Mouse (Mus musculus): ENCODE measurements around the gene Defb19. TPM values are rescaled to one million over a fixed set of nuclear protein-coding genes. Genes with fewer than 3 reads are reported as not detected.
A peak's percentile ranks its signal among the peaks of the same experiment; 100 is the strongest.

Defb19 gene
- total and polyA plus RNA-seq, 3 experiments, result not detected

- Histone ChIP-seq H3K4me3 (ENCODE audit: control insufficient read depth in 1 of 2, insufficient read depth in 1 of 2, low read depth in 2 of 2, low read length in 2 of 2) (no peak overlapping the region), H3K36me3 (ENCODE audit: control insufficient read depth in 1 of 2, insufficient read depth in 2 of 2, low read length in 2 of 2) (no peaks in the 10 kb centered on the region; a peak in 1 of 4 replicates), H3K4me1 (ENCODE audit: control insufficient read depth in 1 of 2, insufficient read depth in 2 of 2, low read length in 2 of 2) (no peaks in the 10 kb centered on the region), H3K27ac (ENCODE audit: control insufficient read depth, low read depth, low read length) (no peak overlapping the region), H3K79me2 (ENCODE audit: control insufficient read depth, insufficient read depth, low read length, poor library complexity) (no peaks in the 10 kb centered on the region), H3K27me3 (ENCODE audit: control insufficient read depth in 1 of 2, insufficient read depth in 2 of 2, low read length in 2 of 2) (peaks cover 2 to 3% of the 10 kb centered on the region in 2 experiments), H3K9me3 (replicated peaks; ENCODE audit: insufficient read depth, low read length) (no peaks in the 10 kb centered on the region), H3K9ac (ENCODE audit: control insufficient read depth, low read depth, low read length, poor library complexity, severe bottlenecking) (no peak overlapping the region)
- TF ChIP-seq CTCF (IDR thresholded peaks at IDR 0.05 in 2 of 3, conservative IDR thresholded peaks at IDR 0.05 in 1 of 3; ENCODE audit: control insufficient read depth in 1 of 3, insufficient read depth in 1 of 3, low read depth in 2 of 3, low read length in 3 of 3, poor library complexity in 1 of 3, severe bottlenecking in 1 of 3) (0 out of 6 replicates have a peak, but pooled peaks of 1 of the 3 experiments have one; percentile 5), GABPA (IDR thresholded peaks at IDR 0.05; ENCODE audit: low read depth, low read length) (no peak)
- DNase-seq (ENCODE audit: low read depth, low spot score), result no peak
Observed at GRCm38 (mm10) chr2:152589021-152589420, 8.9 kb upstream of the Defb19 start.

- TF ChIP-seq ZNF384 (IDR thresholded peaks at IDR 0.05; ENCODE audit: low read depth, low read length), result no peak
- TF ChIP-seq POLR2AphosphoS5 (IDR thresholded peaks at IDR 0.05; ENCODE audit: borderline replicate concordance, low read depth, low read length), result no peak
- no peak for TF ChIP-seq E2F4 (IDR thresholded peaks at IDR 0.05; ENCODE audit: borderline replicate concordance, low read depth, low read length)
- TF ChIP-seq TBP (IDR thresholded peaks at IDR 0.05; ENCODE audit: low read depth, low read length), result no peak
- TF ChIP-seq EP300 (IDR thresholded peaks at IDR 0.05; ENCODE audit: low read depth in 1 of 2, low read length in 2 of 2), result no peak
- TF ChIP-seq MAFK (IDR thresholded peaks at IDR 0.05; ENCODE audit: borderline replicate concordance, low read depth, low read length), result no peak
- no peak for TF ChIP-seq NRF1 (IDR thresholded peaks at IDR 0.05; ENCODE audit: insufficient read depth, low read depth, low read length, poor library complexity, severe bottlenecking)
- TF ChIP-seq GABPA (IDR thresholded peaks at IDR 0.05; ENCODE audit: low read depth, low read length), result no peak
- TF ChIP-seq TCF12 (IDR thresholded peaks at IDR 0.05; ENCODE audit: low read depth, low read length), result no peak
- Histone ChIP-seq H3K4me1 (ENCODE audit: control insufficient read depth in 1 of 2, insufficient read depth in 2 of 2, low read length in 2 of 2) (no peaks in the 10 kb centered on the region), H3K4me3 (ENCODE audit: control insufficient read depth in 1 of 2, insufficient read depth in 1 of 2, low read depth in 2 of 2, low read length in 2 of 2) (no peak overlapping the region), H3K36me3 (ENCODE audit: control insufficient read depth in 1 of 2, insufficient read depth in 2 of 2, low read length in 2 of 2) (no peaks in the 10 kb centered on the region; a peak in 1 of 4 replicates), H3K9me3 (replicated peaks; ENCODE audit: insufficient read depth, low read length) (no peaks in the 10 kb centered on the region), H3K79me2 (ENCODE audit: control insufficient read depth, insufficient read depth, low read length, poor library complexity) (no peaks in the 10 kb centered on the region), H3K9ac (ENCODE audit: control insufficient read depth, low read depth, low read length, poor library complexity, severe bottlenecking) (no peak overlapping the region), H3K27me3 (ENCODE audit: control insufficient read depth in 1 of 2, insufficient read depth in 2 of 2, low read length in 2 of 2) (peaks cover 2 to 5% of the 10 kb centered on the region in 2 experiments; a peak in 3 of 4 replicates), H3K27ac (ENCODE audit: control insufficient read depth, low read depth, low read length) (no peak overlapping the region)
- no peak for DNase-seq (ENCODE audit: low read depth, low spot score)
Observed at GRCm38 (mm10) chr2:152588450-152588849, 8.3 kb upstream of the Defb19 start.

GRCm38 (mm10) chr2:152586926-152587560, 6.9 kb upstream of the Defb19 start:
- Histone ChIP-seq H3K4me1 (ENCODE audit: control insufficient read depth in 1 of 2, insufficient read depth in 2 of 2, low read length in 2 of 2) (no peaks in the 10 kb centered on the region), H3K4me3 (ENCODE audit: control insufficient read depth in 1 of 2, insufficient read depth in 1 of 2, low read depth in 2 of 2, low read length in 2 of 2) (no peak overlapping the region), H3K9ac (ENCODE audit: control insufficient read depth, low read depth, low read length, poor library complexity, severe bottlenecking) (no peak overlapping the region), H3K36me3 (ENCODE audit: control insufficient read depth in 1 of 2, insufficient read depth in 2 of 2, low read length in 2 of 2) (no peaks in the 10 kb centered on the region; a peak in 1 of 4 replicates), H3K27me3 (ENCODE audit: control insufficient read depth in 1 of 2, insufficient read depth in 2 of 2, low read length in 2 of 2) (peaks cover 3 to 6% of the 10 kb centered on the region in 2 experiments; a peak in 3 of 4 replicates), H3K9me3 (replicated peaks; ENCODE audit: insufficient read depth, low read length) (no peaks in the 10 kb centered on the region), H3K79me2 (ENCODE audit: control insufficient read depth, insufficient read depth, low read length, poor library complexity) (no peaks in the 10 kb centered on the region), H3K27ac (ENCODE audit: control insufficient read depth, low read depth, low read length) (no peak overlapping the region)
- peak; percentile 53 for DNase-seq (ENCODE audit: low read depth, low spot score)
- TF ChIP-seq SMC3 (IDR thresholded peaks at IDR 0.05; ENCODE audit: low read depth, low read length) (peak; percentile 56), CTCF (IDR thresholded peaks at IDR 0.05 in 2 of 3, conservative IDR thresholded peaks at IDR 0.05 in 1 of 3; ENCODE audit: control insufficient read depth in 1 of 3, insufficient read depth in 1 of 3, low read depth in 2 of 3, low read length in 3 of 3, poor library complexity in 1 of 3, severe bottlenecking in 1 of 3) (peak; percentile 43 to 61 (median 52)), E2F4 (IDR thresholded peaks at IDR 0.05; ENCODE audit: borderline replicate concordance, low read depth, low read length) (no peak), ZC3H11A (IDR thresholded peaks at IDR 0.05; ENCODE audit: low read depth, low read length) (0 out of 2 replicates have a peak, but pooled peaks have one; percentile 15), RAD21 (IDR thresholded peaks at IDR 0.05; ENCODE audit: low read depth, low read length) (peak; percentile 13)
